Mouse (Mus musculus): ENCODE results near the gene Atp4a.

Atp4a gene

DNA sequence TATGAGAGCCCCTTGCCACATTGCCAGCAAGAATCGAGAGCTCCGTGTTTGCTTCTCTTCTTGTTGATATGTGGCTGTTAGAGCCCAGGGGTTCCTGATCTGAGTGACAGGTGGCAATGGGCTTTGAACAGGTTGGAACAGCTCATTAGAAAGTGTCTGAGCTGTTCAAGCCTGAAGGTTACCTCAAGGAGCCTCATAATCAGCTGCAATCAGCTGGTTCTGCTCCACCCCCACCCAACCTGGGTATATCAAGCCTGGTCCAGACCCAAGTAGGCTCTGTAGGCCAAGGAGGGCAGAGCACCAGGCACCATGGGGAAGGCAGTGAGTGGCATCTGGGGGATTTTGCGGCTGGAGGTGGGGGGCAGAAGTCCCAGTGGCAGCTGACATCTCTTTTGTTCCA is at the start of gene Atp4a:
TSS of gene Atp4a (plus strand) at position 268 of the 400 bp plus-strand sequence.
- DNase-seq (ENCODE audit: low spot score in 2 of 2) = no peak

DNA sequence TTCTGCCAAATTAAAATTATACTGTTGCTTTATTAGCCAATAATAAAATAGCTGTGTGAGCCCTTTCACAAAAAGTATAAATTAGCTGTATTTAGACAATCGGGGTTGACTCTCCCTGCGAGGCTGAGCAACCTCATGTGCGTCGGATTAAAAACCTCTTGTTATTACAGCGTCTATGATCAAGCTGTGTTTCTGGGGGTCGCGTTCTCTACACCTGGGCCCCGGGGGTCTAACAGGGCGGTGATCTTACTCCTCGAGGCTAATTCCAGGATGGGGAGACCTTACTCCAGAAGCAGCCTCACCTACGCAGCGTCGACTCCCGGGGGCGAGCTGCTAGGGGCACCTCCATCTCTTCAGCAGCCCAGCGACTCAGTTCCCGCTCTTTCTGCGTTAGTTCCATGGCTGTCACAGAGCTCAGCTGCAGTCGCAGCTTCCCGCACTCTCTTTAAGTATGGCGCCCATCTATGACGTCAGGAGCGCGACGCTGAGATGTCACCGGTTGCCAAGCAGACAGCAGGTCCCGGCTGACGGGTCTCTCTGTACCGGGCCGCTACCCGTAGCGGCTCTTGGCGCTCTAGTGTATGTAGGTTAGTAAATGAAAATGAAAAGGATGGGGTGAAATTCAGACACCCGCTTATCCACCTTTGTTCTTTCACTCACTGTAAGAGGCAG is 47.3 kb upstream of the Atp4a start, which contains the start of gene Haus5:
TSS of gene Haus5 (minus strand) at position 466 of the 672 bp plus-strand sequence.
- peak; percentile 85 to 90 for DNase-seq (ENCODE audit: low spot score in 2 of 2)

DNA sequence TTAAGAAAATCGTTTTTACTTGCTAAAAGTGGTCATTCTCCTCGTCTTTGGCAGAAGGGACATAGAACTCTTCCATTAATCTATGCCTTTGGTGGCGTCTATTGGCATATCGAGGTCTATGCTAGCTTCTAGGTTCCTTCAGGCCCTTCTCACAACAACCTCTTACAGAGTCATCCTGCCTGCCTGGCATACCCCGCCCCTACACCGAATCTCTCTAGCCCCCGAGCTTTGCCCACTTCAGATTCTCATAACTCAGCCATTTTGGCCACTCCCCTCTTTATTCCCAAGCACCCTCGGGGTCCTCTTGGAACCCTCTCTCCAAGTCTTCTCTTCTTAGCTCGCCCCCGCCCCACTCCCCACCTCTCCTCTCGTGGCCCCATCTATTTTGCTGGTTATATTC is 46.7 kb upstream of the Atp4a start:
- no peak for DNase-seq (ENCODE audit: low spot score in 2 of 2)

DNA sequence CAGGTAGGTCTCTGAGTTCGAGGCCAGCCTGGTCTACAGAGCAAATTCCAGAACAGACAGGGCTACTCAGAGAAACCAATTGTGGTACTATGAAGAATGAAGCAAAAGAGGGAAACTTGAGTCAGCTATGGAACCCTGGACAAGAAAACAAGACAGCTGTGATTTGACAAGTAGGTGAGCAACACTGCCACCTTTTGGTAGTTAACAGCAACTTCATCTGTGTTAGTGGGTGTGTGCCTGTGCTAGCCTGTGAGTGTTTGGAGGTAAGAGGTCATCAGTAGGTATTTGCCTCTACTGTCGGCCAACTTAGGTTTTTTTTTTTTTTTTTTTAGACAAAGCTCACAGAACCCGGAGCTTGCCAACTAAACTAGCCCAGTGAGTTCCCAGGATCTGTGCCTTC is 42.8 kb upstream of the Atp4a start:
- no peak for DNase-seq (ENCODE audit: low spot score in 2 of 2)

DNA sequence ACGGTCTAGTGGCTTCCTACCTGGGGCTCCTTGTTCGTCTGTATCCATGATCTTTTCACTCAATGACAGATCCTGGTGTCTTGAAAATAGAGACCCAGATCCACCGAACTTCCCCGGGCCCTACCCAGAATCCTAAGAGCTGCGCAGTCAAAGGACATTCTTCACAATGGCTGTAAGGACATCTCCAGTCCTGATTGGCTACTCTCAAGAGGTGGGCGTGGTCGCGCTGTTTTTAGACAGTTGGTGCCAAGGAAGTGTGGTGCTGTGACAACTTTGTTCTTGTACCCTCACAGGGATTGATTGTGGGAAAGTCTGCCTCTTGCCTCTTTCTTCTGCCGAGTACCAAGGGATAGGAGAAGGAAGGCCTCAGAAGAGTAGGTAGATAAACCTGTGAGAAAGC is 40.5 kb upstream of the Atp4a start, which contains the start of gene Pmis2:
TSS of gene Pmis2 (minus strand) at position 126 of the 400 bp plus-strand sequence.
- DNase-seq (ENCODE audit: low spot score in 2 of 2) = no peak

DNA sequence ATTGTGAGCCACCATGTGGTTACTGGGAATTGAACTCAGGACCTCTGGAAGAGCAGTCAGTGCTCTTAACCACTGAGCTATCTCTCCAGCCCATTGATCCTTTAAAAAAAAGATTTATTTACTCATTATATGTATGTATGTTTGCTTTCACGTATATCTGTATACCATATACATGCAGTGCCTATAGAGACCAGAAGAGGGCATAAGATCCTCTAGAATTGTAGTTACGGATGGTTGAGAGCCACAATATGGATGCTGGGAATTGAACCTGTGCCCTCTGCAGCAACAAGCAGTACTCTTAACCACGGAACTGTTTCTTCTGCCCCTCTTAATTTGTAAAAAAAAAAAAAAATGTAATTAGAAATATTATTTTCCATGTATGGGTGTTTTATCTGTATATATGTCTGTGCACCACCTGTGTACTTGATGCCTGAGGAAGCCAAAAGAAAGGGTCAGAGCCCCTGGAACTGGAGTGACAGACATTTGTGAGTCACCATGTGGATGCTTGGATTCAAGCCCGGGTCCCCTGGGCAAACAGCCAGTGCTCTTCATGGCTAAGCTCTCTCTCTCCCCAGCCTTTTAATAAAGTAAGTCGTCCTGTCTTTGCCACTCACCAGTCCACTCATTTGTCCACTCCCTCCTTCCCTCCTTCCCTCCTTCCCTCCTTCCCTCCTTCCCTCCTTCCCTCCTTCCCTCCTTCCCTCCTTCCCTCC is 33.6 kb upstream of the Atp4a start:
- DNase-seq (ENCODE audit: low spot score in 2 of 2) = no peak

DNA sequence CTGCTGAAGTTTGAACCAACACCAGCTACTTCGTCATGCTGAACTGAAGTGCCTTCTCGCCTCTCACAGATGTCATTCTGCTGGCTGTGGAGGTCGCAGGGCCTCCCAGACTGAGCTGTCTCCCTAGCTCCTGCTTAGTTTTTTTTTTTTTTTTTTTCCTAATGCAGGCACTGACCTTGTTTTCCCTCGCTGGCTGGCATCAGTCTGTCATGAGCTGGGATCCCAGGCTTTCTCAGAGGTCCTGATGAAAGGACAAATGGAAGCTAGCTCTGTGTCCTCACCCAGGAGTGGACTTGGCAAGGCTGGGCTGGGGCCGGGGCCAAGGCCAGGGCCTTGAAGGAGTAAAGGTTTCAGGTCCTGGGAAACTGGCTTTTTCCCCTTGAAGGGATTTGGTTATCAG is 30.1 kb upstream of the Atp4a start:
- DNase-seq (ENCODE audit: low spot score in 2 of 2) = no peak

DNA sequence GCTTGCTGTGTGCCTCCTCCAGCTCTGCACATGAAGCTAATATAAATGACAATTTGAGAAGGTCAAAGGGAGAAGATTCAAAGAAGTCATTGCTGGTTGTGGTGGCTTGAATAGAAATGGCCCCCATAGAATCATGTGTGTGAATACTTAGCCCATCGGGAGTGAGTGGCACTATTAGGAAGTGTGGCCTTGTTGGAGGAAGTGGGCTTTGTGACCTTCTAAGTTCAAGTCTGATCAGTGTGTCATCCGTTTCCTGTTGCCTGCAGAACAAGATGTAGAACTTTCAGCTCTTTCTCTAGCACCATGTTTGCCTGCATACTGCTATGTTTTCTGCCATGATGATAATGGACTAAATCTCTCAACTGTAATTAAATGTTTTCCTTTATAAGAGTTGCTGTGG is 28.6 kb upstream of the Atp4a start:
- no peak for DNase-seq (ENCODE audit: low spot score in 2 of 2)

DNA sequence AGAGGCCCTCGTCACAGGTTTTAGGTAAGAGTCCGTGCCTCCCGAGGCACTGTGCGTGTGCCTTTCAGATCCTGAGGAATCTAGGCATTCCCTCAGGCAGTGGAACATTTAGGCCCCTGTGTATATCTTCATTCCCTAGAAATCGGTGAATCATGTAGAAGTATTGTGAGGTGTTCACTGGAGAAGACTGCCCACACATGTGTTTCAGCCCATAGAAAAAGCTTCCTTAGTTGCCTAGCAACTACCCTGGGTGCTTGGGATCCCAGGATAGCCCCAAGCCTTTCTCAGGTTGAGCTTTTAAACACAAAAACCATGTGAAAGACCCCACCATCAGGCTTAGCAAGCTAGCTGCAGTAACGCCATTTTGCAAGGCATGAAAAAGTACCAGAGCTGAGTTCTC is 23.7 kb upstream of the Atp4a start:
- DNase-seq (ENCODE audit: low spot score in 2 of 2) = no peak

DNA sequence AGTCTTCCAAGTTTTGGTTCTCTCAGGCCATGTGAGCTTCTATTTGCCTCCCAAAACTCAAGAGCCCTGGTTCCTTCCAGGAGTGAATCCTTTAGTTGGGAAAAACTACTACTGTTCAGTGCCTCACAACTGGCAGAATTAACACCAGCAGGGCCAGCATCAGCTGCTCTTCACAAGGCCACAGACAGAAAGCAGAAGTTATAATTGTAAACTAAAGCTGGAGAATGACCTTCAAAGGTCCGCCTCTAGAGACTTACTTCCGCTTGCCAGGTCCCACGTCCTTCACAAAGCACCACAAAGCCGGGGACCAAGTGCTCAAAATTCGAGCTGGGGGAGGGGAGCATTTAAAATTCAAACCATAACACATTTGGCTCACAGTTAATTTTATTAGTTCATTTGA is 13.9 kb upstream of the Atp4a start:
- DNase-seq (ENCODE audit: low spot score in 2 of 2) = no peak

DNA sequence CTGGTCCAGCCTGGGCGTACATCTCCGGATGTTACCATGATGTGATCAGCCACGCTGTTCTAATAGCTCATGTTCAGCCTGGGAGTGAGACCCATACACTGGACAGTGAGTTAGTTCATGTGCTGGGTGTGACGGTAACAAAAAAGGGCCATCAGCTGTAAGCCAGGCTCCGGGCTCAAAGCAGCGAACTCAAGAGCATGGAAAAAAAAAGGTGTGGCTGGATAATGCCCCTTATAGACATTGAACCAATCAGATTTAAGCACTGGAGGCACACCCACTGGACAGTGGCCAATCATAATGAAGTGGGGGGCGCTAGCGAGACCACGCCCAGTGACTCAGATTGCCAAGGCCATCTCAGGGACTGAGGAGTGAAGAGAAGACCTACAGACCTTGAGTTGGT is 13.4 kb upstream of the Atp4a start, which contains the start of gene 2200002J24Rik:
TSS of gene 2200002J24Rik (plus strand) at position 338 of the 400 bp plus-strand sequence.
- DNase-seq (ENCODE audit: low spot score in 2 of 2) = no peak

DNA sequence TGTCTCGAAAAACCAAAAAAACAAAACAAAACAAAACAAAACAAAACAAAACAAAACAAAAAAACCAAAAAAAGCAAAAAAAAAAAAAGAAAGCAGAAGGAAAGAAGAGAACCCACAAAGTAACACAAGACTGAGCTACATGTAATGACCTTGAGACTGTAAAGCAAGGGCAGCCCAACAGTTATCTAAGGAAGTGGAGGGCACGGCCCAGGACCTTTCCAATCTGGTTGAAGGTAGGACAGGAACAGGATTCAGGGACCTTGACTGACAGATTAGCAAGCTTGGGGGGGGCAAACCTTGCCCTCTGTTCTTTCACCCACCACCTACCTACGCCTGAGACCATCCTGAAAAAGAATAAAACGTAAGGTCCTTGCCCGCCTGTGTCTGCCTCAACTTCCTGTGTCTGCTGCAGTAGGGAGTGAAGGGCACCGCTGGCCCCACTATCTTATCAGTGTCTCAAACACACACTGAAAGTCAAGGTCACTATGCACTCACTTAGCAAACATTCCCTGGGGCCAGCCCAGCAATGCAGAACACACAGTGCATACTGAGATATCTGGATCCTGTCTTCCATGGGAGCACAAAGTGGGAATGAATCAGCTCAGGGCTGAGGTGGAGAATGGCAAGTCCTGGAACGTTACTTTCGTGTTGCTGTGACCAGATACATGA is 5.7 kb upstream of the Atp4a start:
- DNase-seq (ENCODE audit: low spot score in 2 of 2) = no peak

DNA sequence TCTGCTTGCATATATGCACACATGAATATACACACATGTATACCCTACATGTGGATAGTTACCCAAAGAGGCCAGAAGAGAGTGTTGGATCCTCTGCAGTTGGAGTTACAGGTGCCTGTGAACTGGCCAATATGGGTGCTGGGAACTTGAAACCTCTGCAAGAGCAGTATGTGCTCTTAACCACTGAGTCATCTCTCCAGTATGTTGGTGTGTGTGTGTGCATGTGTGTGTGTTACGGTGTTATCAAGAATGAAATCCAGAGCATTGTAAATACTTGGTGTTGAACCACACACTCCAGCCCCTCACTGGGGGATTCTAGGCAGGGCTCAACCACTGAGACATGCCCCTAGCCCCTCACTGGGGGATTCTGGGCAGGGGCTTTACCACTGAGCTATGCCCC is 4.6 kb upstream of the Atp4a start:
- DNase-seq (ENCODE audit: low spot score in 2 of 2) = no peak

DNA sequence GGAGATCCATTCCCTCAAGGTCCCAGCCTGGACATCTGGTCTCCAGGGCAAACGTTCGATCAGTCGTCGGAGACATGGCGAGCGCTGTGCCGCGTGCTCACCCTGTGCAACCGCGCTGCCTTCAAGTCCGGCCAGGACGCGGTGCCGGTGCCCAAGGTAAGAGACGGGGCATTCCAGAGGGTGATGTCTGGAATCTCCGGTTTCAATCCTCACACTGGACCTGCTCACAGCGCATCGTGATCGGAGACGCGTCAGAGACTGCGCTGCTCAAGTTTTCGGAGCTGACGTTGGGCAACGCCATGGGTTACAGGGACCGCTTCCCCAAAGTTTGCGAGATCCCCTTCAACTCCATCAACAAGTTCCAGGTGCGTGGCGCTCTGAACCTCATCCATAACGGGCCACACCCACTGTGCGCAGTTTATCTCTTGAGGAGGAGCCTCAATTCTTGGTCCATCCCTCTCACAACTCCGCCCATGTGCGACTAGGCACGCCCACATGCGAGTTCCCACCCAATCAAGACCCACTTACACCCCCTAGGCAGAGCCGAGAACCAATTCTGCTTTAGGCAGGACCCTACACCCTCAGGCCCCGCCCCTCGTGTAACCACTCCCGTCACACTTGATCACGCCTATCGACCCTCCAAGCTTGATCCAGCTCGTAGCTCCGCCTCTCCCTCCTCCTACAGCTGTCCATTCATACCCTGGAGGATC is 5.2 kb downstream of the Atp4a start:
- peak; percentile 52 to 61 for DNase-seq (ENCODE audit: low spot score in 2 of 2)

DNA sequence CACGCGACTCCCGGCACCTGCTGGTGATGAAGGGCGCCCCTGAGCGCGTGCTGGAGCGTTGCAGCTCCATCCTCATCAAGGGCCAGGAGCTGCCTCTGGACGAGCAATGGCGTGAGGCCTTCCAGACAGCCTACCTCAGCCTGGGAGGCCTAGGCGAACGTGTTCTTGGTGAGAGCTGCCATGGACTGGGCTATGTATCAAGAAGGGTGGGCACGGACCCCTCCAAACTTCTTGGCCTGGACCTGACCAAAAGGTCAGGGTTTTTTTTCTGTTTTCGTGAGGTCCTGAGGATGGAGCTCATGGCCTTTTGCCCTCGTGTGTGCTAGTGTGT is 5.7 kb downstream of the Atp4a start:
- DNase-seq (ENCODE audit: low spot score in 2 of 2) = no peak

DNA sequence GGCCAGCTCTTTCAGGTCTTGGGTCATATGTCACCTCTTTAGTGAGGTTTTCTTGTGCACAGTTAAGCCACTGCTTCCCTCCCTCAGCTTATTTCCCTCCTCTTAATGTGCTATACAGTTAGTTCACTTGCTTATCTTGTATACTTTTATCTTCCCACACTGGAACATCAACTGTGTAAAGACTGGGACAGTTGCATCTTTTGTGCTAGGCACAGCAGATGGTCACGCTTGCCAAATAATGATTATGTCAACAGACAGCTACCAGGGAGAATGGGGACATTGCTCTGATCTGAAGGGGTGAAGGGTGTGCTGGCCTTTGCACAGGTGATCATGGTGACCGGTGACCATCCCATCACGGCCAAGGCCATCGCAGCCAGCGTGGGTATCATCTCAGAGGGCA is 7.7 kb downstream of the Atp4a start:
- DNase-seq (ENCODE audit: low spot score in 2 of 2) = no peak

DNA sequence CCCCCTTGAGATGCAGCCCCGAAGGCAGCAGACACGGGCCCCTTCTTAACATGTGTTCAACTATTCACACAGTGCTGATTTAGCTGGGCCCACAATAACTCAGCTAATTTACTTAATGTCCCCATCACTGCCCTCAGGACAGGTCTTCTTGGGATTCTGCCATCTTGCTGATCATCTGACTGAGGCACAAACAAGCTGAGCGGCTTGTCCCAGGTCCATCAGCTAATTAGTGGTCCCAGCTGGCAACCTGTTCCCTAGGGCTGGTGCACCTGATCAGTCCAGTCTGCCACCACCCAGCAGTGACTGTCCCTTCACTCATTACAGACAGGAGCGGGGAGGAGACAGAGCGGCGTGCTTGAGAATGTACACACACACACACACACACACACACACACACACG is 9.3 kb downstream of the Atp4a start:
- DNase-seq (ENCODE audit: low spot score in 2 of 2) = no peak

DNA sequence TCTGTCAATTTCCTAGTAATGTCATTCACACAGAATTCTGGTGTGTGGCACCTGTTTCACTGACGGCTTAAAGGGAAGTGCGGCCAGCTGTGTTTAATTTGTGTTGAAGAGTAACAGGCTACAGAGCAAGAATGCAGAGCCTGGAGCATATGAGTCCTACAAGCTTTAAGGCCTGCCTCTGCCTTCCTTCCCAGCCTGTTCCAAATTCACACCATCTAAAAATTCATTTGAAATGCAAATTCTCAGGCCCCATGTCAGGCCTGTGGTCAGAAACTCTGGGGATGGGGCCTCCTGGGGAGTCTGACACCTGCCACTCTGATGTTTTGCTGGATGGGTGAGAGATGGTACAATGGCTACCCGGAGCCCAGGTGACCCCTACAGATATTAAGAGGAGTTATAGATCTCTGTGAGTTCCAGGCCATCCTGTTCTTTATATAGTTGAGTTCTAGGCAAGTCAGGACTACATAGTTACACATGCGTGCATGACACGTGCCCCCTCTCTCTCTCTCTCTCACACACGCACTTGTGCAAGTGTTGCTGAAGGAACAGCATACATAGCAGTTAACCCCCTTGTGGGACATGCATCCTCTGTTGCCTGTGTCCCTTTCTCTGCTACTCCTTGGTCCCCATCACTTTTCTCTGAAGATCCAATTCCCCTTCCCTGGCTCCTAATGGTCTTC is 11.4 kb downstream of the Atp4a start:
- no peak for DNase-seq (ENCODE audit: low spot score in 2 of 2)

DNA sequence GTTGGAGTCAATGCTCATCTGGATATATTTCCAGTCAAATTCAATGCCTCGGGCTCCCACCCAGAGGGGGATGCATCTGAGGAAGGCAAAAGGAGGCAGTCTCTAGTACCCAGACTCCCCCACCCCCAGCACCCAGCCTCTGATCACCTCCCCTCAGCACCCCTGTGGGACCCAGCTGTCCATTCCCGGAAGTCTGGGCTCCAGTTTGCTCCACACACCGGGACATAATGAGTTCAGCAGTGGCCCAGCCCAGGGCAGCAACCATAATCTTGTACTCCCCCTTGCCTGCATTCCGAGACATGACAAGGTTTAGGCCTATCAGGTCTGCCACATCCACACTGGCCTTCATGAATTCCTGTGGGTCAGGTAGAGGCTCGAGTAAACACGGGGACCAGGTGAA is 16.2 kb downstream of the Atp4a start:
- no peak for DNase-seq (ENCODE audit: low spot score in 2 of 2)

DNA sequence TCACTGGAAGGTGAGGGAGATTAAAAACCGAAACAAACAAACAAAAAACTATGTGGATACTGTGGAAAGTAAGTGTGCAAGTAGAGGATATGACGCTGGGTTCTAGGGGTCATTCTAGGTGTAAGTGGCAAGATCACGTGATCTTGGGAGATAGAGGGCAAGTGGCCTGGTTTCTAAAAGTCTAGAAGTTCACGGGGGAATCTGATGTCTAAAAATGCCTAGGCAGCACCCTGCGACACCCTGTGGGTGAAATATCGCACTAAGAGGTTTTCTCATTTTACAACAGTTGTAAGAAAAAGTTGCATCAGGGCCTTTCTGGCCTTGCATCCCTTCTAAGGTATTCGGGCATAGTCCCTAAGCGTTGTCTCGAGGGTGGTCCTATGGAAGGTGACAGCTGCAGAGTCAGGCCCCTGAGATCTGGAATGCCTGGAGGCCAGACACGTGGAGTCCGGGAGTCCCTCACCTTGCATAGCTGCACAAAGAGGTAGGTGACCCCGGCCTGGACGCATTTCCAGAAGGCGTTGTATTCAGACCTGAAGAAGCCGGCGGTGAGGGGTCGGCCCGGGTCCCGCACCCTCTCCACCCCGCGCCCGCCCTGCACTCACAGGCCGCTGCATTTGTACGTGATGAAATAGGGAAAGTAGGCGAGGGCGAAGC is 16.9 kb downstream of the Atp4a start:
- no peak for DNase-seq (ENCODE audit: low spot score in 2 of 2)

DNA sequence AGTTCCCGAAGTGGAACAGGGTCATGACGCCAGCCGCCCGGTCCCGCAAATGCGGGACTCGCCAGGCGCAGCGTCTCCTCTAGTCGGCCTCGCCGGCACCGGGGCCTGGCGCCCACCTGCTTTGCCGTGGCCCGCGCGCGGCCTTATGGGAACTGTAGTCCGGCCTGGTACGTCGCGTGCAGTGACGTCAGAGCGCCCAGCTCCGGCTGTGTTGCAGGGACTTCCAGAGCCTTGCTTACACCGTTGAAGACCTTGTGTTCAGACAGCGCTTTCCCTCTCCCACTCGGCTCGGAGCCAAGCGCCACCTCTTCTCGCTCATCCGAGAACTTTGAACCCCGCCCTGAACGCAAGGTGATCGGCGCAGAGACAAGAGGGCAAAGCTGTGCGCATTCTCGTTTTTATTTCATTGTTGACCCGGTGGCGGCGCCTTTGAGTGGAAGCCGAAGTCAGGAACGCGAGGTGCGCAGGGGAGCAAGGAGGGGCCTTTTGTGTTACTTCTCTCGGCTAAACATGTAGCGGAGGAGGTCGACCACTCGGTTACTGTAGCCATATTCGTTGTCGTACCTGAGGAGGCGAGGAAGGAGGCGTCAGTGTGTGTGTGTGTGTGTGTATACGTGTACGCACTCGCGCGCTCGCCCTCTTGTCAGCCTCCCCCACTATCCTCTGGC is 17.5 kb downstream of the Atp4a start, which contains the start of gene Tmem147:
TSS of gene Tmem147 (minus strand) at position 145 of the 668 bp plus-strand sequence.
- peak; percentile 93 for DNase-seq (ENCODE audit: low spot score in 2 of 2)

Measured in frontal cortex, postnatal 14 days (tissue).